Mouse (Mus musculus) stomach, embryonic 15.5 days (tissue): ENCODE measurements around the gene Ube2n. TPM values are rescaled to one million over a fixed set of nuclear protein-coding genes. Genes with fewer than 3 reads are reported as not detected.

Experiments used
- ATAC-seq: fragments of 200-750 bp; cut with Nextera tagmentation; 2 replicates; pipeline ENCODE4 v1.8.0; 2017; ENCODE audit warnings: low read depth, moderate number of reproducible peaks, moderate TSS enrichment; ENCODE audit not compliant: insufficient read depth, low FRiP score
- H3K27ac ChIP-seq: fragments of 300-500 bp; sonication (generic); 2 replicates; pipeline ENCODE4 v1.5.1; 2015; ENCODE audit warnings: mild to moderate bottlenecking, inconsistent platforms
- H3K27me3 ChIP-seq: fragments of 300-500 bp; sonication (generic); replicated peaks from 2 replicates; pipeline ENCODE4 v1.6.1; 2015; ENCODE audit warnings: inconsistent platforms
- H3K36me3 ChIP-seq: fragments of 300-500 bp; sonication (generic); 2 replicates; pipeline ENCODE4 v1.6.1; 2015; ENCODE audit warnings: inconsistent platforms
- H3K4me1 ChIP-seq: fragments of 300-500 bp; sonication (generic); 2 replicates; pipeline ENCODE4 v1.6.1; 2015; ENCODE audit warnings: inconsistent platforms
- H3K4me2 ChIP-seq: fragments of 300-500 bp; sonication (generic); 2 replicates; pipeline ENCODE4 v1.6.1; 2015; ENCODE audit warnings: mild to moderate bottlenecking, inconsistent platforms
- H3K4me3 ChIP-seq: fragments of 300-500 bp; sonication (generic); replicated peaks from 2 replicates; pipeline ENCODE4 v1.5.1; 2015; ENCODE audit warnings: inconsistent platforms
- H3K9ac ChIP-seq: fragments of 300-500 bp; sonication (generic); 2 replicates; pipeline ENCODE4 v1.6.1; 2015; ENCODE audit warnings: inconsistent platforms
- H3K9me3 ChIP-seq: fragments of 300-500 bp; sonication (generic); 2 replicates; pipeline ENCODE4 v1.6.1; 2016; ENCODE audit warnings: inconsistent platforms
- WGBS: fragments of 180-500 bp; shearing (Covaris S2); methylation state at CpG from one replicate; pipeline ENCODE4 v1.1.7; 2015; 5-methylcytosine and 5-hydroxymethylcytosine counted together
- polyA plus RNA-seq: library from polyadenylated mRNA; unstranded; fragments of >200 nt; fragmentation: Nextera tagmentation; extraction: Ambion mirVana; gene quantifications from 2 replicates; pipeline ENCODE4 v1.2.1, GENCODE M21; 2015

Ube2n gene
- 284 and 313 TPM in 2 replicates for polyA plus RNA-seq

- Histone ChIP-seq H3K4me3 (peak within 1 kb of the TSS; percentile 100), H3K36me3 (no peaks in the 10 kb centered on the region), H3K27me3 (no peaks in the 10 kb centered on the region), H3K9ac (peak within 1 kb of the TSS; percentile 73), H3K27ac (peak within 1 kb of the TSS; percentile 99), H3K9me3 (no peaks in the 10 kb centered on the region), H3K4me2 (peak within 1 kb of the TSS; percentile 68), H3K4me1 (no peaks in the 10 kb centered on the region)
- ATAC-seq: peak; percentile 96
- WGBS: under 1% methylated on average over 73 of the region's 81 CpGs
These were observed at the start of gene Ube2n for GRCm38 (mm10) chr10:95514656-95515292. TSS of gene Ube2n (plus strand) at chr10:95515145.

- no peak for ATAC-seq
- Histone ChIP-seq H3K27me3 (no peaks in the 10 kb centered on the region), H3K36me3 (no peaks in the 10 kb centered on the region), H3K4me2 (no peak overlapping the region), H3K27ac (no peak overlapping the region), H3K4me1 (no peaks in the 10 kb centered on the region), H3K9me3 (no peaks in the 10 kb centered on the region), H3K9ac (no peak overlapping the region), H3K4me3 (no peak overlapping the region)
- 19% methylated on average over 4 of the region's 4 CpGs for WGBS
These were observed 49.5 kb upstream of the Ube2n start for GRCm38 (mm10) chr10:95465485-95465896.

DNA sequence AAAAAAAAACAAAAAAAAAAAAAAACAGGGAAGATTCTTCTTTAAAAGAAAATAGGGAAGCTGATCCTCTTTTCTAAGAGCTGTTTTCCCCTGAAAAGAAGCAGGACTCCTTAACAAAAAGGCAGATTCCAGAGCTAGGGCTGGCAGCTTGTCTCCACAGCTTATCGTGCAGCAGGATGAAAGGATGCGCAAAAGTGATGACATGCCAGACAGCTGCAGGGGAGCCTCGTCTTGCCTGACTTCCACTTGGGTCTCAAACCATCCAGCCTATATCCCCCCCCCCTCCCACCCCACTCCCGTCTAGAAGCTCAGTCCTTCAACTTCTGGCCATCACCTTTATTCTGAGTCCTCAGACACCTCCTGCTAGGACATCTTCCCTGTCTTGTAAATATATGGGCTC, 46.1 kb upstream of the Ube2n start:
- WGBS: 62% methylated on average over 4 of the region's 4 CpGs

GRCm38 (mm10) chr10:95471186-95471585, 43.8 kb upstream of the Ube2n start:
- no peaks in the 10 kb centered on the region for H3K36me3 ChIP-seq
- no peaks in the 10 kb centered on the region for H3K4me1 ChIP-seq
- no peak overlapping the region for H3K9ac ChIP-seq
- WGBS: 77% methylated on average over 3 of the region's 3 CpGs
- ATAC-seq: no peak
- no peaks in the 10 kb centered on the region for H3K27me3 ChIP-seq
- H3K27ac ChIP-seq: no peak overlapping the region
- H3K4me2 ChIP-seq: no peak overlapping the region
- no peaks in the 10 kb centered on the region for H3K9me3 ChIP-seq
- no peak overlapping the region for H3K4me3 ChIP-seq

More for the DNA sequence above, 46.1 kb upstream of the Ube2n start:
- Histone ChIP-seq H3K27me3 (no peaks in the 10 kb centered on the region), H3K9me3 (no peaks in the 10 kb centered on the region), H3K4me3 (no peak overlapping the region), H3K27ac (no peak overlapping the region), H3K4me1 (no peaks in the 10 kb centered on the region), H3K36me3 (no peaks in the 10 kb centered on the region), H3K4me2 (no peak overlapping the region), H3K9ac (no peak overlapping the region)
- ATAC-seq: no peak

DNA sequence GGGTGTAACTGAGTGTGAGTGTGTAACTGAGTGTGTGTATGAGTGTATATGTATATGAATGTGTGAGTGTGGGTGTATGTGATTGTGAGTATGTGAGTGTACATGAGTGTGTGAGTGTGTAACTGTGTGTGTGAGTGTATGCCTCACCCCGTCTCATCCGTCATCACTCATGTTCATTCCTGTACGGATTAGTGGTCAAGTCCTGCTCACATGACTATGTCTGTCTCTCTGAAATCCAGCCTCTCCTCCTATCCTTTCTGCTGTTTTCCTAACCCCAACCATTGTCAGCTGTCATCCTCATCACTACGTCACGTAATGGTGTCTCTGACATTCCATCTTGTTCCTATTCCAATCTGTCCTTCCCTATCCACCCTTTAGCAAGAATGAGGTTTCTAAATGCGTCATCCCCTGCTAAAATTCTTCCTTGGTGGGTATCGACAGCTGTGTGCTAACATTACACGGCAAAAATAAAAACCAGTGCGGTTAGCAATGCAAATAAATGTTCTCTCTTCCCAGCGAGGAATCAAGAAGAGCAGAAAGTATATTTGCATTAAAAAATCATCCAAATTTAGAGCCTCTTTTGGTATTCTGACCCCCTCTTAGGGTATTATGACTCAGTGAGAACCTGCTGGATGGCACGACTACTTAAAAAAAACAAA, 42.9 kb upstream of the Ube2n start:
- no peaks in the 10 kb centered on the region for H3K27me3 ChIP-seq
- H3K27ac ChIP-seq: no peak overlapping the region
- H3K36me3 ChIP-seq: no peaks in the 10 kb centered on the region
- no peak for ATAC-seq
- no peaks in the 10 kb centered on the region for H3K4me1 ChIP-seq
- WGBS: 83% methylated on average over 11 of the region's 11 CpGs
- no peak overlapping the region for H3K4me2 ChIP-seq
- H3K9me3 ChIP-seq: no peaks in the 10 kb centered on the region
- no peak overlapping the region for H3K9ac ChIP-seq
- no peak overlapping the region for H3K4me3 ChIP-seq

DNA sequence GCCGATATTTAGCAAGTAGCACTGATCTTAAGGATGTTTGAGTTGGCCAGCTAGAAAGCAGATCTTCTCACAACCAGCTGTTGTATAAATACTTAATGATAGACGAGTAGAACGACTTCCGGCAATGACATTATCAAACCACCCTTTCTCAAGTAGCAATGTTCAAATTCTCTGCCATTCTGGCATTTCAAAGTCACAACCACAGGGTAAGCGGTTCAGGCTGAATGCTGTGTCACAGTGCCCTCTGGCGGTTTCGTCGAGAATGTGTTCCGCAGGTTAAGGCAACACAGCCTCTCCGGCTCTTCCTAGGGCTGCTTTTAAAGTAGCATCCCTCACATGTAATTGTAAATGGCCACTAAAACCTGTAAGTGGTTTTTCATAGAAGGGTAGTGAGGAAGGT, 39.0 kb upstream of the Ube2n start:
- Histone ChIP-seq H3K36me3 (no peaks in the 10 kb centered on the region), H3K27ac (no peak overlapping the region), H3K9ac (no peak overlapping the region), H3K9me3 (no peaks in the 10 kb centered on the region), H3K4me1 (no peaks in the 10 kb centered on the region), H3K27me3 (no peaks in the 10 kb centered on the region), H3K4me2 (no peak overlapping the region), H3K4me3 (no peak overlapping the region)
- ATAC-seq: no peak
- 9% methylated on average over 10 of the region's 10 CpGs for WGBS

DNA sequence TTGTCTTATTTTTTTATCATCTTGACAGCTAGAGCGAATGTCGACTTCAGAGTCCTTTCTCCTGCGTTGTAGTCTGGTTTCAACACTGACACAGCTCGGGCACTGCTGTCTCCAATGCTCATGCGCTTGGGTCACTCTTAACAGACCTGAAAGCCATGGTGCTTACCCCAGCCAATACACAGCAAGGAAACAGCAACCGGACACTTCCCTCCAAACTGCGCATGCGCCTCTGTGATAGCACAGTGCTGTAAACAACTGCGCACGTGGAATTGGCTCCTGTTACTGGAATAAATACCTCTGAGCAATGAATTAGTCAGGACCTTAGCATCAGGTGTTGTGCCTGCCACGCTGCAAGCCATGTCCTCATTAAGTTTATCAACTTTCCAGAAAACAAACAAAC, 37.4 kb upstream of the Ube2n start:
- Histone ChIP-seq H3K27ac (no peak overlapping the region), H3K27me3 (no peaks in the 10 kb centered on the region), H3K9me3 (no peaks in the 10 kb centered on the region), H3K36me3 (no peaks in the 10 kb centered on the region), H3K4me2 (no peak overlapping the region), H3K4me3 (no peak overlapping the region), H3K9ac (no peak overlapping the region), H3K4me1 (no peaks in the 10 kb centered on the region)
- ATAC-seq: no peak
- 80% methylated on average over 11 of the region's 11 CpGs for WGBS

- Histone ChIP-seq H3K4me2 (no peak overlapping the region), H3K4me1 (no peaks in the 10 kb centered on the region), H3K27me3 (no peaks in the 10 kb centered on the region), H3K9ac (no peak overlapping the region), H3K9me3 (no peaks in the 10 kb centered on the region), H3K4me3 (no peak overlapping the region), H3K27ac (no peak overlapping the region), H3K36me3 (peaks cover 64% of the 10 kb centered on the region)
- 75% methylated on average over 2 of the region's 2 CpGs for WGBS
- no peak for ATAC-seq
These were observed 25.3 kb upstream of the Ube2n start for GRCm38 (mm10) chr10:95489653-95490052.

DNA sequence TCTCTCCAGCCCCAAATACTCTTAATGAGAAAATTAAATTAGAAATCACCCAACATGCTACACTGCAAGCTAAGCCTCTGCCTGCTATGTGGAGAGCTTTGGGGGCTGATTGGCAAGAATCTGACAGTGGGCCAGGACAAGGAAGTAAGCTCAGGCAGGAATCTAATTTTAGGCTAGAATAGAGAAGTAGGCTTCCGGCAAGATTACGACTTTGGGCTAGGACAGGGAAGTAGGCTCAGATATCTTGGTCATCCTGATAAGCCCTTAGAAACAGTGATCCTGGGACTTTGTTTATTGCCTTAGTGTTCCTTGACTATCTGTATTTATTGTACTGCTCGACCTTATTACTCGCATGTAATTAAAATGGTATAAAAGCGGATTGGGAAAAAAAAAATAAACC, 20.7 kb upstream of the Ube2n start:
- no peaks in the 10 kb centered on the region for H3K9me3 ChIP-seq
- H3K27me3 ChIP-seq: no peaks in the 10 kb centered on the region
- ATAC-seq: no peak
- no peak overlapping the region for H3K27ac ChIP-seq
- H3K4me3 ChIP-seq: no peak overlapping the region
- WGBS: 90% methylated on average over 5 of the region's 5 CpGs
- no peaks in the 10 kb centered on the region for H3K4me1 ChIP-seq
- peaks cover 54% of the 10 kb centered on the region for H3K36me3 ChIP-seq
- H3K9ac ChIP-seq: no peak overlapping the region
- H3K4me2 ChIP-seq: no peak overlapping the region

DNA sequence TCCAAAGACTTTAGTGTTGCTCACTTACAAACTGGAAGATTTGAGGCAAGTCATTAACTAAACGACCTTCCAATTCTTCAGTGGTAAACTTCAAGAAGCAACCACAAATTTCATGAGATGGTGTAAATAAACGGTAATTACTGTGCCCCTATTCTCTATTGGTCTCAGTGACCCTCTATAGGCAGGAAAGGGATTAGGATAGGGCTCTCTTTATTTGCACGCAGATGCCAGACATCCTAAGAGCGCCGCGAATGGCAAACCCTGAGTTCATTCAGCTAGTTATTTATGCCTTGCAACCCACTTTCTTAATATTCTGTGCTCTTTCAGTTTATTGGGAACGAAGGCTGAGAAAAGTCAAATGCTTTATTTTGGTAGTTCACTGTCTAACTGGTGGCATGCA, 13.9 kb upstream of the Ube2n start:
- H3K4me2 ChIP-seq: peak overlapping the region; percentile 53
- H3K27ac ChIP-seq: peak overlapping the region; percentile 72
- H3K9ac ChIP-seq: peak overlapping the region; percentile 29
- H3K36me3 ChIP-seq: peaks cover 11% of the 10 kb centered on the region; the same call in 1 of the 2 replicates
- WGBS: 2% methylated on average over 7 of the region's 7 CpGs
- peak overlapping the region; percentile 58 for H3K4me3 ChIP-seq
- no peak for ATAC-seq
- H3K4me1 ChIP-seq: peaks cover 4% of the 10 kb centered on the region; the same call in 1 of the 2 replicates
- no peaks in the 10 kb centered on the region for H3K27me3 ChIP-seq
- H3K9me3 ChIP-seq: no peaks in the 10 kb centered on the region

DNA sequence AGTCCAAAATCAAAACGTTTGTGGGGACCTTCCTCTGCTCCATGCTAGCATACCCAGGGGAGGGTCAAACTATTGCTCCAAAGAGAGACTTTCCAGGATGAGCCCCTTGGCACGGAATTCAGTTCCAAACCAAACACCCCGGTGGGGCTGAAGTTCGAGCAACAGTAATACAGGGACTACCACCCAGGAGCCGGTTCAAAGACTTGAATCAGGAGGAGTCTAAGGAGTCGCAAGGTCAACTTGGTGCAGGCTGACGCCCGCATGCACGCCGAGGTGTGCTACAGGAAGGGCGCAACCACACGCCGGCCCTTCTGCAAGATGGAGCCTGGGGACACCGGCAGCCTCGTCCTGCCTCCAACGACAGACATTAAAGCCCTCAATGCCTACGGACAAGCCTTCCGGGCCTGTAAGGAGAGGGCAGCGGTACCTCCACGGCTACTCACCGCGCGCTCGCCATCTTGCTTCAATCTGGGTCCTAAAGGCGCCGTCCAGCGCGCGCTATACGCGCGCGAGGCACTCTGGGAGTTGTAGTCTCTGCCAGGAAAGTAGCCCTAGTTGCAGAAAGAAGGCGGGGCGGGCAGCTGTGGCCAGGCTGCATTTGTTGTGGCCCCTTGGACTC, 13.4 kb upstream of the Ube2n start, which contains the start of gene Mrpl42:
TSS of gene Mrpl42 (minus strand) at position 478 of the 619 bp plus-strand sequence.
- Histone ChIP-seq H3K4me1 (peaks cover 4% of the 10 kb centered on the region; the same call in 1 of the 2 replicates), H3K9ac (peak within 1 kb of the TSS; percentile 29), H3K27ac (peak within 1 kb of the TSS; percentile 72), H3K9me3 (no peaks in the 10 kb centered on the region), H3K36me3 (peaks cover 11% of the 10 kb centered on the region; the same call in 1 of the 2 replicates), H3K27me3 (no peaks in the 10 kb centered on the region), H3K4me2 (peak within 1 kb of the TSS; percentile 53), H3K4me3 (peak within 1 kb of the TSS; percentile 58)
- under 1% methylated on average over 35 of the region's 35 CpGs for WGBS
- peak; percentile 94 for ATAC-seq
